Mouse (Mus musculus) kidney, adult 2 months (tissue): Measurements from ENCODE around the gene Aox4. TPM values are rescaled to one million over a fixed set of nuclear protein-coding genes. Genes with fewer than 3 reads are reported as not detected.

ENCODE experiments used
- DNase-seq: peaks from one replicate; pipeline ENCODE4 v3.0.0; 2021
- H3K27ac ChIP-seq: fragments of 200-500 bp; 2 replicates; pipeline ENCODE4 v1.5.1; 2012; ENCODE audit warnings: low read depth, low read length, control low read depth, inconsistent platforms; ENCODE audit not compliant: insufficient read depth
- H3K27me3 ChIP-seq: fragments of 200-500 bp; replicated peaks from 2 replicates; pipeline ENCODE4 v1.6.1; 2012; ENCODE audit warnings: mild to moderate bottlenecking, moderate library complexity, low read length, inconsistent platforms; ENCODE audit not compliant: control insufficient read depth, insufficient read depth
- H3K36me3 ChIP-seq: fragments of 200-500 bp; 2 replicates; pipeline ENCODE4 v1.6.1; 2012; ENCODE audit warnings: mild to moderate bottlenecking, moderate library complexity, low read length, inconsistent platforms; ENCODE audit not compliant: control insufficient read depth, insufficient read depth
- H3K4me1 ChIP-seq: fragments of 200-500 bp; 2 replicates; pipeline ENCODE4 v1.6.1; 2011; ENCODE audit warnings: low read length; ENCODE audit not compliant: control insufficient read depth, insufficient read depth
- H3K4me3 ChIP-seq: fragments of 200-500 bp; 2 replicates; pipeline ENCODE4 v1.5.1; 2011; ENCODE audit warnings: mild to moderate bottlenecking, low read depth, low read length, control low read depth; ENCODE audit not compliant: insufficient read depth
- CTCF ChIP-seq: fragments of 200-500 bp; conservative IDR thresholded peaks from 2 replicates; pipeline ENCODE4 v1.5.1; 2011; ENCODE audit warnings: low read depth, mild to moderate bottlenecking, control low read depth, low read length, moderate library complexity, mixed read lengths; ENCODE audit not compliant: insufficient read depth, insufficient read length
- POLR2A ChIP-seq: fragments of 200-500 bp; IDR thresholded peaks from one replicate; pipeline ENCODE4 v1.6.1; 2011; ENCODE audit warnings: low read depth, low read length, control low read depth
- WGBS: fragments of 180-500 bp; shearing (Covaris S2); methylation state at CpG from one replicate; pipeline ENCODE4 v1.1.7; 2018; 5-methylcytosine and 5-hydroxymethylcytosine counted together
- polyA plus RNA-seq: library from polyadenylated mRNA; depleted of rRNA; stranded (reverse); fragments of >200 nt; gene quantifications from 2 replicates; pipeline ENCODE4 v1.2.3, GENCODE M21; 2012

Aox4 gene
- polyA plus RNA-seq, 1 experiment: 0.14 TPM

DNA sequence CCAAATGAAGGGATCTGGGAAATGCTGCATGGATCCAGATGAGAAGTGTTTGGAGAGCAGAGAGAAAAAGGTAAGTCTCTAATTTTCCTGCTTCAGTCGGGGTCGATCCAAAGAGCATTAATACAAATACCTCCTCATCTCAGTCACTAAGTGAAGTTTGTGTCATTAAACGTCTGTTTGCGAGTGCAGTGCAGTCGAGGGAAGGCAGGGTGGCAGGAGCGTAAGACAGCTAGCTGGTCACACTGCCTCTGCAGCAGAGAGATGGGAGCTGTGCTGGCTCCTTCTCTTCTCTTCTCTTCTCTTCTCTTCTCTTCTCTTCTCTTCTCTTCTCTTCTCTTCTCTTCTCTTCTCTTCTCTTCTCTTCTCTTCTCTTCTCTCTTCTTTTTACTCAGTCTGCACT, 17.9 kb downstream of the Aox4 start:
- DNase-seq: no peak
- H3K27me3 ChIP-seq: no peaks in the 10 kb centered on the region
- WGBS: 72% methylated on average over 6 of the region's 6 CpGs
- no peak for TF ChIP-seq POLR2A
- no peak for TF ChIP-seq CTCF
- H3K4me1 ChIP-seq: no peaks in the 10 kb centered on the region
- H3K4me3 ChIP-seq: no peak overlapping the region
- H3K27ac ChIP-seq: no peak overlapping the region
- H3K36me3 ChIP-seq: no peaks in the 10 kb centered on the region

DNA sequence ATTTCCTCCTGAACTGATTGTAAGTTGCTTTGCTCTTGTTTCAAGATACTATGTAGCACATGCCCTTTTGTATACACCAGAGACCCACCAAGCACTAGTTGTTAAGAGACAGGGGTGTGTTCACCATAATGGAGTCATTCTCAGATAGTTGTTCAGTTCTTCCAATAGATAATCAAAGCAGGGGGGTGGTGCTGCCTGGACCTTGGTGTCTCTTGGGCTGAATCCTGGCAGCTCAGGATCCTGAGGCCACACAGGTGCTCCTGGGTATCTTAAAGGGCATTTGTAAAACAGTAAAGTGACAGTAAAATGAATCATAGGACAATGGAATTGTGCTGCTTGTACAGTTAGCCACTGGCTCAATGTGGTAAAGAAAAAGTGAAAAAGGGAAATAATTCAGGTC, 18.7 kb downstream of the Aox4 start:
- no peak overlapping the region for H3K4me3 ChIP-seq
- no peak overlapping the region for H3K27ac ChIP-seq
- no peak for DNase-seq
- no peaks in the 10 kb centered on the region for H3K27me3 ChIP-seq
- no peaks in the 10 kb centered on the region for H3K4me1 ChIP-seq
- TF ChIP-seq POLR2A (no peak), CTCF (no peak)
- no peaks in the 10 kb centered on the region for H3K36me3 ChIP-seq

DNA sequence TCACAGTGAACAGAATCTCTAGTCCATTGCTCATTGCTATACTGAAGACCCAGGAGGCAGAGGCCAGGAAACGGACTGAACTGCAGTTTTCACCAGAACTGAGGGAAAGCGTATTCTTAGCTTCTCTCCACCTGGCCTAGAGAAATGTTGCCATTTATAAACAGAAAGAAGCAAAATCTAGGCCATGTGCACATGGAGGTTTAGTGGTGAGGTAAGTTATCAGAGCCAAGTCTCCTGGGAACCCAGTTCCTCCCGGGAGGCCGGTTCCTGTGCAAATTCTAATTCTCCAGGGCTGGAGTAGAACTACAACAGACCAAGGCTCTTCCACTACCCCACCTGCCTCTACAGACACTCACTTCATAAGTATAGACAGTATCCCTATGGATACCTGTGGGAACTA, 19.6 kb downstream of the Aox4 start:
- no peak for DNase-seq
- H3K4me1 ChIP-seq: no peaks in the 10 kb centered on the region
- H3K36me3 ChIP-seq: no peaks in the 10 kb centered on the region
- 86% methylated on average over 4 of the region's 4 CpGs for WGBS
- no peaks in the 10 kb centered on the region for H3K27me3 ChIP-seq
- no peak overlapping the region for H3K27ac ChIP-seq
- no peak overlapping the region for H3K4me3 ChIP-seq
- TF ChIP-seq POLR2A: no peak
- TF ChIP-seq CTCF: no peak

DNA sequence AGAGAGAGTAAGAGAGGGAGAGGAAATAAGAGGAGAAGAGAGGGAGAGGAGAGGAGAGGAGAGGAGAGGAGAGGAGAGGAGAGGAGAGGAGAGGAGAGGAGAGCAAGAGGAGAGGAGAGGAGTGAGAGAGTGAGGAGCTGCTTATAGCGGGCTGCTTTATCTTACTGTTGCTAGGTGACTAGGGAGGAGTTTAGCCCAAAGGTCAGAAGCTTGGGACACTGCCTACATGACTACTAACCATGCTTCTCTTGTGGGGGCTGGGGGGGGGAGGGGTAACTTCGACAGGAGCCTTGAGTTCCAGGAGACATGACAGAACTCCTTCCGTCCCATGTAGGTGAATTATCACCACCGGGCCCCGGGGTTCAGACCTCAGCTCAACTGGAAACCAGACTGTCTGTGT, 20.3 kb downstream of the Aox4 start:
- Histone ChIP-seq H3K36me3 (no peaks in the 10 kb centered on the region), H3K27me3 (no peaks in the 10 kb centered on the region), H3K27ac (no peak overlapping the region), H3K4me1 (no peaks in the 10 kb centered on the region), H3K4me3 (no peak overlapping the region)
- DNase-seq: no peak
- TF ChIP-seq POLR2A (no peak), CTCF (no peak)
- WGBS: 54% methylated on average over 5 of the region's 5 CpGs

DNA sequence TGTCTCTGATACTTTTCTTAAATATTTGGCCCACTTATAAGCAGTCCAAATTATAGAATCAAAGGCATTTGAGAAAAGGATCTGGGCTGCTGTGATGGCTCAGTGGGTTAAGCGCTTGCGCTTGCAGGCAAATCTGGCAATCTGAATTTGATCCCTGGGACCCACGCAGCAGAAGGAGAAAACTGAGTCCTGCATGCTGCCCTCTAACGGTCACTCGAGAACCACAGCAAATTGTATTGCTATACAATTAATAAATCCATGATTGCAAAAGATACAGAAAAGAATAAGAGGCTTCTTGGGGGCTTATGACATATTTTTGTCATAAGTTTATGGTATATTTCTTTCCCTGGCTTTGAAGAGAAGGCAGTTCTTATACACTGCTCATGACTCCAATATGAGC, 25.2 kb downstream of the Aox4 start:
- Histone ChIP-seq H3K36me3 (no peaks in the 10 kb centered on the region), H3K4me1 (no peaks in the 10 kb centered on the region), H3K27me3 (no peaks in the 10 kb centered on the region), H3K27ac (no peak overlapping the region), H3K4me3 (no peak overlapping the region)
- WGBS: 44% methylated on average over 5 of the region's 5 CpGs
- TF ChIP-seq POLR2A (no peak), CTCF (no peak)
- no peak for DNase-seq

DNA sequence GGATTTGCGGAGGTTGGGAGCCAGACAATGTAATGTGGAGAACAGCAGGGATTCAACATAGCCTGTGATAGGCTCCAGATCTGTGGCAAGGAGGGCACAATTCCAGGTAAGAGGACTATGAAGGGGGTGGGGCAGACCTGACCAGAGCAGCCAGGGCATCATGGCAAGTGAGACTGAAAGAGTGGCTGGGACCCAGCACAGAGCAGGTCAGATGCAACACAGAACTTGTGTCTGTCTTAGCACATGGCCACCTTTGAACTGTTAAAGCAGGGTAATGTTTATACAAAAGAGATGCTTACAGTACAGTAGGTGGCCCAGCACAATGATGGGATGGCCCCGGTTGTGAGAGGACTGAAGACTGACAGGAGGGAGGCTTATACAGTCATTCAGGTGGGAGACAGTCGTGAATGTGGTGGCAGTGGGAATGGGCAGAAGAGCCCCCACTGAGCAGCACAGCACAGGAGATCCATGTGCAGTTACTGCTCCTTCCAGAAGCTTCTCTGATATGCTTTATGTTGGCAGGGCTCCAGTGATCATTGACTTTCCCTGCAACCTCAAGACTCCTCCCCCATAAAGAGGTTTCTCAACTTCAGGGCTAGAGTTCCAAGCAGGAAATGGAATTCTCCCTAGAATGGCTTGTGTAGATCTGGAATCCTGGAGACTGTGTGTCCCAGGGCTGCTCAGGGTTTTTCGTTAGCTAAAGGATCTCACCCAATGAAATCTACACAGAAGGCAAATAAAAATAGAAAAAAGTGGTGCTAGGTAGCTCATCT, 27.5 kb downstream of the Aox4 start:
- H3K36me3 ChIP-seq: no peaks in the 10 kb centered on the region
- no peak overlapping the region for H3K27ac ChIP-seq
- H3K4me1 ChIP-seq: no peaks in the 10 kb centered on the region
- DNase-seq: peak; percentile 5
- H3K27me3 ChIP-seq: no peaks in the 10 kb centered on the region
- TF ChIP-seq CTCF (no peak), POLR2A (no peak)
- 72% methylated on average over 4 of the region's 4 CpGs for WGBS
- H3K4me3 ChIP-seq: no peak overlapping the region

DNA sequence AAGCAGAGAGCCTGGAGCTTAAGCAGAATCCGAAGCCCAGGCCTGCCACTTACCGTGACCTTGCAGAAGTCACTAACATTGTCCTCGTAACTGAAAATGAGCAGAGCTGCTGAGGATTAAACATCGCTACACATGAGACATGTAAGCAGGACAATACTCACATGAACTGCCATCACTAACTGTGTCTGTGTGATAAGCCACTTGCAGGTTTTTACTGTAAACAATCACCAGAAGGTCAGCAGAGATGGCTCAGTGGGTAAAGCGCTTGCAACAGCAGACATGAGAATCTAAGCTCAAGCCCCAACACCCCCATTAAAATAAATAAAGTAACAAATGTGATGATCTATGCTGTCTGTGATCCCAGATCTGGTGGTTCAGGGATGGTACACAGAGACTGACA, 28.2 kb downstream of the Aox4 start:
- H3K4me3 ChIP-seq: no peak overlapping the region
- WGBS: 91% methylated on average over 5 of the region's 5 CpGs
- no peaks in the 10 kb centered on the region for H3K27me3 ChIP-seq
- no peak for TF ChIP-seq CTCF
- H3K4me1 ChIP-seq: no peaks in the 10 kb centered on the region
- H3K27ac ChIP-seq: no peak overlapping the region
- no peaks in the 10 kb centered on the region for H3K36me3 ChIP-seq
- no peak for DNase-seq
